Mouse (Mus musculus): ENCODE data around the gene Hhat.

DNA sequence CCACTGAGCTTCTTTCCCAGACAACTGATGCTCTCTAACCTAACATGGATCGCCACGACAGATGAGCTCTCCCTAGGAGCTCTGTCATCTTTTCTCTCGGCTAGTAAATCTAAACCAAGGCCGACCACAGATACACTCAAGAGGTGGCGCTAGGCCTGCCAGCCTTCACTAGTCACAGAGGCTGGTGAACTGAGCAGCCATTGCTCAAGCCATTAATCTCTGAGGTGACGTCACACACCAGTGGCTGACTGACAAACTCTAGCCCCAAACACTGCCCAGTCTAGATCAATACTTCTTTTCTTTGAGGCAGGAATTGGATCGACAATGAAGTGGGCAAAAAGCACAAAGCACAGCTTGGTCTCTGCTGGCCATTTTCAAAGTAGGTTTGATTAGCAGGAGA is 226.1 kb downstream of the Hhat start:
- TF ChIP-seq ZNF384 (IDR thresholded peaks at IDR 0.05; ENCODE audit: low read depth, low read length) (no peak), HCFC1 (IDR thresholded peaks at IDR 0.05; ENCODE audit: borderline replicate concordance, insufficient read depth, low read length) (no peak)
